Mouse (Mus musculus) forebrain, embryonic 15.5 days (tissue): ENCODE measurements at regions not wholly inside any gene's neighbourhood (a gene's known extent, or its start where the extent isn't known, plus 50 kb on each side); places are given as distances from the start of the nearest gene placed in this dataset.

Source experiments
- ATAC-seq: fragments of 200-750 bp; cut with Nextera tagmentation; replicated peaks from 2 replicates; pipeline ENCODE4 v1.8.0; 2017; ENCODE audit warnings: mild to moderate bottlenecking, moderate TSS enrichment, moderate library complexity
- H3K27ac ChIP-seq: fragments of 300-500 bp; sonication (generic); replicated peaks from 2 replicates; pipeline ENCODE4 v1.5.1; 2015; ENCODE audit warnings: mild to moderate bottlenecking, inconsistent platforms
- H3K27me3 ChIP-seq: fragments of 300-500 bp; sonication (generic); 2 replicates; pipeline ENCODE4 v1.6.1; 2015; ENCODE audit warnings: inconsistent platforms
- H3K36me3 ChIP-seq: fragments of 300-500 bp; sonication (generic); 2 replicates; pipeline ENCODE4 v1.6.1; 2015; ENCODE audit warnings: mild to moderate bottlenecking, inconsistent platforms
- H3K4me1 ChIP-seq: fragments of 300-500 bp; sonication (generic); 2 replicates; pipeline ENCODE4 v1.6.1; 2015; ENCODE audit warnings: inconsistent platforms
- H3K4me2 ChIP-seq: fragments of 300-500 bp; sonication (generic); replicated peaks from 2 replicates; pipeline ENCODE4 v1.6.1; 2015; ENCODE audit warnings: mild to moderate bottlenecking, inconsistent platforms
- H3K4me3 ChIP-seq: fragments of 300-500 bp; sonication (generic); 2 replicates; pipeline ENCODE4 v1.5.1; 2015; ENCODE audit warnings: mild to moderate bottlenecking, inconsistent platforms
- H3K9ac ChIP-seq: fragments of 300-500 bp; sonication (generic); replicated peaks from 2 replicates; pipeline ENCODE4 v1.6.1; 2015; ENCODE audit warnings: mild to moderate bottlenecking, inconsistent platforms
- H3K9me3 ChIP-seq: fragments of 300-500 bp; sonication (generic); 2 replicates; pipeline ENCODE4 v1.6.1; 2016; ENCODE audit warnings: inconsistent platforms
- WGBS: fragments of 180-500 bp; shearing (Covaris S2); methylation state at CpG from one replicate; pipeline ENCODE4 v1.1.7; 2015; ENCODE audit warnings: mixed read lengths; 5-methylcytosine and 5-hydroxymethylcytosine counted together

DNA sequence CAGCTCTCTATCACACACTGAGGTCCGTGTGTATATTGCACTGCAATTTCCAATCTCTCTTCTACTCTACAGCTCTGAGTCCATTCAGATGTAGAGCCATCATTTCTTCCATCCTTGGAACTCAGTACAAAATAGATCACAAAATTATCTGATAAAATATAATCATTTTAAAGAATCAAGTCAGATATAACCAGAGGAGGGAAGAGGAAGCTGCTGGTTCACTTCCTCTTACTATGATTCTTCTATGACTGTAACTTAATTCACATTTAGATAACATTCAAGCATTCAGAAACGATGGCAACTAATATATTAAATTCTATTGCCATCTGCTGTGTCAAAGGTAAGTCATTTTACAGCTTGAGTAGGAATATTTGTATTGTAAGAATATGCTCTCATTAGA lies 1550.1 kb downstream of the Cdh8 start:
- no peaks in the 10 kb centered on the region for H3K4me1 ChIP-seq
- WGBS = 51% methylated on average over 2 of the region's 2 CpGs
- no peaks in the 10 kb centered on the region for H3K27me3 ChIP-seq
- H3K4me2 ChIP-seq = no peak overlapping the region
- no peaks in the 10 kb centered on the region for H3K9me3 ChIP-seq
- no peak overlapping the region for H3K27ac ChIP-seq
- ATAC-seq = no peak
- no peak overlapping the region for H3K4me3 ChIP-seq
- H3K9ac ChIP-seq = no peak overlapping the region
- H3K36me3 ChIP-seq = no peaks in the 10 kb centered on the region

DNA sequence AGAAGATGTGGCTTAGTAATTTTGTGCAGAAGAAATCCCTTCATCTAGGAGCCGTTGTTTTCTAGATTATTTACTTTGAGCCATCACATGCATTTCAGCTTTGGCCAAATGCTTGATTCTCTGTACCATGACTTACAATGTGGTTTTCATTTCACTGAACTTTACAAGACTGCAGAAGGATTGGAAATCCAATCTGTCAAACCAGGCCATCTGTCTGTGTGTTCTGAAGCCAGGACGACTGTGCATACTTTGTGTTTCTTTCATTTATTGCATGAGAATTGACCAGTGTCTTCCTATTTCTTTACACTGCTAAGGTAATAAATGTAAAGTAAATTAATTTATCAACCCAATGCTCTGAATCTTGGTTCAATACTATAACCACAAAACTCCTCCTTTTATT lies 1554.8 kb downstream of the Cdh8 start:
- no peaks in the 10 kb centered on the region for H3K4me1 ChIP-seq
- H3K27ac ChIP-seq = no peak overlapping the region
- no peaks in the 10 kb centered on the region for H3K36me3 ChIP-seq
- H3K4me3 ChIP-seq = no peak overlapping the region
- H3K27me3 ChIP-seq = no peaks in the 10 kb centered on the region
- H3K4me2 ChIP-seq = no peak overlapping the region
- H3K9ac ChIP-seq = no peak overlapping the region
- 61% methylated on average over 2 of the region's 2 CpGs for WGBS
- 0 out of 2 replicates have a peak, but pooled peaks have one; percentile 43 for ATAC-seq
- no peaks in the 10 kb centered on the region for H3K9me3 ChIP-seq

DNA sequence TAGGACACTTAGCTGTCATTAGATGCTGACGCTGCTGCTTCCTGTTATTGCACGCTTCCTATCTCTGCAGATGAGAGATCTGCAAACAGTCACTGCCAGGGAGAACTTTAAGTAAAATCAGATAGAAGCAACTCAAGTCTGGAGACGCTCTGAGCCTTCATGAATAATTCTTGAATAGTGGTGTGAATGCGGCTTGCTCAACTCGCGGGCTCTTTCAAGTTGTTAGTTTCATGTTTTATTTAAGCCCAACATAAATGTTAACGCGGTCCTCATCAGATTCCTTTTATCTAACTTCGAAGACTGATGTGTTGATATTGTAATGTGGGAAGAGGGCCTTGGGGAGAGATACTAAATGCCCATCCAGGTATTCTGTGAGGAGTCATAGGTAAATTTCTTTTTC lies 1556.1 kb downstream of the Cdh8 start:
- no peak overlapping the region for H3K9ac ChIP-seq
- no peaks in the 10 kb centered on the region for H3K27me3 ChIP-seq
- H3K36me3 ChIP-seq = no peaks in the 10 kb centered on the region
- no peak overlapping the region for H3K4me3 ChIP-seq
- no peak overlapping the region for H3K27ac ChIP-seq
- 73% methylated on average over 9 of the region's 9 CpGs for WGBS
- no peak overlapping the region for H3K4me2 ChIP-seq
- ATAC-seq = no peak
- no peaks in the 10 kb centered on the region for H3K4me1 ChIP-seq
- H3K9me3 ChIP-seq = no peaks in the 10 kb centered on the region

DNA sequence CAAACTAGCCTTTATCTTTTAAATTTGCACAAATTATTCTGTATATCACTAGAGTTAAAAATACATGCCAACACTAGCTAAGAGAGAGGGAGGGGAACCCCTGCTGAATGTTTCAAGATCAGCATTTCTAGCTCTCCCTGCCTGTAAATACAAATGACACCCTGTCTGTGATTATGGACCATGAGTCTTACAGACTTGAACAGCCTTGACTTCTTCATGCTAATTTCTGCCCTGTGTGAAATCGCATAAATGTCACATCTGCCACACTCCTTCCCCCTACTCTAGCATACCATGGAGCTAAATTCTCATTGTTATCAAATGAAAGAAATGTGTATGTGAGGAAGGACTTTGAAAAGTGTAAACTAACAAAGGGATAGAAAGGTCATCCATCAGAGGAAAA lies 1559.0 kb downstream of the Cdh8 start:
- H3K9me3 ChIP-seq = no peaks in the 10 kb centered on the region
- no peaks in the 10 kb centered on the region for H3K4me1 ChIP-seq
- ATAC-seq = peak; percentile 46; the same call in 1 of the 2 replicates
- H3K4me2 ChIP-seq = no peak overlapping the region
- H3K36me3 ChIP-seq = no peaks in the 10 kb centered on the region
- no peak overlapping the region for H3K9ac ChIP-seq
- H3K4me3 ChIP-seq = no peak overlapping the region
- WGBS = 69% methylated on average over 1 of the region's 1 CpGs
- H3K27ac ChIP-seq = no peak overlapping the region
- H3K27me3 ChIP-seq = no peaks in the 10 kb centered on the region
